Mouse (Mus musculus): ENCODE measurements around the gene Kif1b.
A peak's percentile ranks its signal among the peaks of the same experiment; 100 is the strongest.

Gene Kif1b

GRCm38 (mm10) chr4:149168016-149168415 is 139.5 kb downstream of the Kif1b start:
- DNase-seq = no peak

GRCm38 (mm10) chr4:149166957-149167611 is 140.4 kb downstream of the Kif1b start:
- DNase-seq = peak in 1 of 2 experiments; percentile 29

- DNase-seq = peak; percentile 97 to 98
These were observed 141.1 kb downstream of the Kif1b start, which contains the start of gene Pgd for GRCm38 (mm10) chr4:149166215-149166946. Pgd (minus strand) TSS chr4:149166771.

GRCm38 (mm10) chr4:149164150-149164549 is 143.3 kb downstream of the Kif1b start:
- DNase-seq = no peak

GRCm38 (mm10) chr4:149163196-149163595 is 144.3 kb downstream of the Kif1b start:
- DNase-seq = no peak

GRCm38 (mm10) chr4:149161166-149161565 is 146.3 kb downstream of the Kif1b start:
- DNase-seq = no peak

- no peak for DNase-seq
These were observed 147.6 kb downstream of the Kif1b start for GRCm38 (mm10) chr4:149159891-149160290.

GRCm38 (mm10) chr4:149159203-149159602 is 148.3 kb downstream of the Kif1b start:
- DNase-seq = no peak

- DNase-seq = no peak
These were observed 150.0 kb downstream of the Kif1b start for GRCm38 (mm10) chr4:149157415-149157973.

- DNase-seq = no peak
These were observed 151.8 kb downstream of the Kif1b start for GRCm38 (mm10) chr4:149155711-149156110.

GRCm38 (mm10) chr4:149154859-149155258 is 152.6 kb downstream of the Kif1b start:
- DNase-seq = no peak

GRCm38 (mm10) chr4:149150721-149151120 is 156.8 kb downstream of the Kif1b start:
- no peak for DNase-seq

GRCm38 (mm10) chr4:149150256-149150655 is 157.2 kb downstream of the Kif1b start:
- no peak for DNase-seq

- no peak for DNase-seq
These were observed 157.9 kb downstream of the Kif1b start for GRCm38 (mm10) chr4:149149611-149150010.

- DNase-seq = no peak
These were observed 158.3 kb downstream of the Kif1b start for GRCm38 (mm10) chr4:149149196-149149595.

GRCm38 (mm10) chr4:149148084-149148483 is 159.4 kb downstream of the Kif1b start:
- no peak for DNase-seq

GRCm38 (mm10) chr4:149147528-149147927 is 160.0 kb downstream of the Kif1b start:
- DNase-seq = no peak

GRCm38 (mm10) chr4:149145151-149145550 is 162.3 kb downstream of the Kif1b start:
- no peak for DNase-seq

GRCm38 (mm10) chr4:149144459-149144858 is 163.0 kb downstream of the Kif1b start:
- peak; percentile 81 to 87 for DNase-seq

GRCm38 (mm10) chr4:149143594-149143993 is 163.9 kb downstream of the Kif1b start:
- no peak for DNase-seq

GRCm38 (mm10) chr4:149138515-149138914 is 169.0 kb downstream of the Kif1b start:
- DNase-seq = no peak

GRCm38 (mm10) chr4:149136982-149137770 is 170.3 kb downstream of the Kif1b start, which contains the start of gene Cenps:
Cenps (minus strand) TSS chr4:149137629.
- DNase-seq = peak; percentile 95 to 97

All from cerebellum, postnatal 25 days (tissue).